Mouse (Mus musculus) embryonic facial prominence, embryonic 15.5 days (tissue): ENCODE results near the gene Kdm5c. TPM values are rescaled to one million over a fixed set of nuclear protein-coding genes. Genes with fewer than 3 reads are reported as not detected.

Source experiments
- ATAC-seq: fragments of 200-750 bp; cut with Nextera tagmentation; 2 replicates; pipeline ENCODE4 v1.8.0; 2017; ENCODE audit warnings: low read depth, moderate TSS enrichment; ENCODE audit not compliant: insufficient number of reproducible peaks, low FRiP score, low TSS enrichment
- H3K27ac ChIP-seq: fragments of 300-500 bp; sonication (generic); replicated peaks from 2 replicates; pipeline ENCODE4 v1.5.1; 2015; ENCODE audit warnings: mild to moderate bottlenecking, inconsistent platforms
- H3K27me3 ChIP-seq: fragments of 300-500 bp; sonication (generic); 2 replicates; pipeline ENCODE4 v1.6.1; 2015; ENCODE audit warnings: inconsistent platforms
- H3K36me3 ChIP-seq: fragments of 300-500 bp; sonication (generic); 2 replicates; pipeline ENCODE4 v1.6.1; 2015; ENCODE audit warnings: mild to moderate bottlenecking, inconsistent platforms
- H3K4me1 ChIP-seq: fragments of 300-500 bp; sonication (generic); 2 replicates; pipeline ENCODE4 v1.6.1; 2015; ENCODE audit warnings: inconsistent platforms
- H3K4me2 ChIP-seq: fragments of 300-500 bp; sonication (generic); replicated peaks from 2 replicates; pipeline ENCODE4 v1.6.1; 2015; ENCODE audit warnings: mild to moderate bottlenecking, inconsistent platforms
- H3K4me3 ChIP-seq: fragments of 300-500 bp; sonication (generic); replicated peaks from 2 replicates; pipeline ENCODE4 v1.5.1; 2015; ENCODE audit warnings: mild to moderate bottlenecking, inconsistent platforms
- H3K9ac ChIP-seq: fragments of 300-500 bp; sonication (generic); 2 replicates; pipeline ENCODE4 v1.6.1; 2015; ENCODE audit warnings: inconsistent platforms
- H3K9me3 ChIP-seq: fragments of 300-500 bp; sonication (generic); replicated peaks from 2 replicates; pipeline ENCODE4 v1.6.1; 2016; ENCODE audit warnings: inconsistent platforms
- WGBS: fragments of 180-500 bp; shearing (Covaris S2); methylation state at CpG from one replicate; pipeline ENCODE4 v1.1.7; 2015; 5-methylcytosine and 5-hydroxymethylcytosine counted together
- polyA plus RNA-seq: library from polyadenylated mRNA; unstranded; fragments of >200 nt; fragmentation: Nextera tagmentation; extraction: Ambion mirVana; gene quantifications from 2 replicates; pipeline ENCODE4 v1.2.1, GENCODE M21; 2015

Gene Kdm5c
- polyA plus RNA-seq, result 34.7 and 43.8 TPM in 2 replicates

GRCm38 (mm10) chrX:152232781-152233763 lies at the start of gene Kdm5c:
Gene Kdm5c (plus strand): TSS chrX:152233020.
- Histone ChIP-seq H3K4me1 (peaks cover 15% of the 10 kb centered on the region), H3K27me3 (no peaks in the 10 kb centered on the region), H3K9me3 (no peaks in the 10 kb centered on the region), H3K9ac (peak within 1 kb of the TSS; percentile 91), H3K4me3 (peak within 1 kb of the TSS; percentile 87), H3K27ac (peak within 1 kb of the TSS; percentile 80), H3K4me2 (peak within 1 kb of the TSS; percentile 56), H3K36me3 (peaks cover 6% of the 10 kb centered on the region; the same call in 1 of the 2 replicates)
- ATAC-seq, result peak; percentile 98
- under 1% methylated on average over 69 of the region's 69 CpGs for WGBS

GRCm38 (mm10) chrX:152187151-152187550 lies 45.7 kb upstream of the Kdm5c start:
- Histone ChIP-seq H3K4me3 (no peak overlapping the region), H3K36me3 (no peaks in the 10 kb centered on the region), H3K4me1 (no peaks in the 10 kb centered on the region), H3K9me3 (no peaks in the 10 kb centered on the region), H3K9ac (no peak overlapping the region), H3K27ac (no peak overlapping the region), H3K27me3 (peaks cover 11% of the 10 kb centered on the region), H3K4me2 (no peak overlapping the region)
- ATAC-seq, result no peak

- no peaks in the 10 kb centered on the region for H3K9me3 ChIP-seq
- no peak overlapping the region for H3K27ac ChIP-seq
- H3K4me2 ChIP-seq, result no peak overlapping the region
- ATAC-seq, result no peak
- H3K9ac ChIP-seq, result no peak overlapping the region
- no peaks in the 10 kb centered on the region for H3K36me3 ChIP-seq
- no peaks in the 10 kb centered on the region for H3K4me1 ChIP-seq
- 73% methylated on average over 1 of the region's 1 CpGs for WGBS
- peaks cover 26% of the 10 kb centered on the region for H3K27me3 ChIP-seq
- no peak overlapping the region for H3K4me3 ChIP-seq
Observed at GRCm38 (mm10) chrX:152191266-152191665, 41.6 kb upstream of the Kdm5c start.

- no peaks in the 10 kb centered on the region for H3K9me3 ChIP-seq
- H3K4me2 ChIP-seq, result no peak overlapping the region
- H3K36me3 ChIP-seq, result no peaks in the 10 kb centered on the region
- H3K4me3 ChIP-seq, result no peak overlapping the region
- 64% methylated on average over 1 of the region's 1 CpGs for WGBS
- H3K9ac ChIP-seq, result no peak overlapping the region
- H3K27me3 ChIP-seq, result peaks cover 43% of the 10 kb centered on the region
- H3K27ac ChIP-seq, result no peak overlapping the region
- H3K4me1 ChIP-seq, result 0 out of 2 replicates have a peak, but pooled peaks cover 4% of the 10 kb centered on the region
- no peak for ATAC-seq
Observed at GRCm38 (mm10) chrX:152197814-152198648, 34.8 kb upstream of the Kdm5c start.

- Histone ChIP-seq H3K4me3 (no peak overlapping the region), H3K9me3 (no peaks in the 10 kb centered on the region), H3K4me2 (no peak overlapping the region), H3K27me3 (peaks cover 50% of the 10 kb centered on the region), H3K27ac (no peak overlapping the region), H3K36me3 (no peaks in the 10 kb centered on the region), H3K4me1 (0 out of 2 replicates have a peak, but pooled peaks cover 4% of the 10 kb centered on the region), H3K9ac (no peak overlapping the region)
- no peak for ATAC-seq
- WGBS, result 21% methylated on average over 4 of the region's 4 CpGs
Observed at GRCm38 (mm10) chrX:152201737-152202421, 30.9 kb upstream of the Kdm5c start.

GRCm38 (mm10) chrX:152202422-152203103 lies 30.3 kb upstream of the Kdm5c start:
- Histone ChIP-seq H3K4me3 (no peak overlapping the region), H3K36me3 (no peaks in the 10 kb centered on the region), H3K9ac (no peak overlapping the region), H3K4me2 (no peak overlapping the region), H3K4me1 (0 out of 2 replicates have a peak, but pooled peaks cover 4% of the 10 kb centered on the region), H3K9me3 (no peaks in the 10 kb centered on the region), H3K27me3 (peaks cover 44% of the 10 kb centered on the region), H3K27ac (no peak overlapping the region)
- 43% methylated on average over 8 of the region's 8 CpGs for WGBS
- ATAC-seq, result no peak

- Histone ChIP-seq H3K9me3 (no peaks in the 10 kb centered on the region), H3K36me3 (no peaks in the 10 kb centered on the region), H3K9ac (no peak overlapping the region), H3K4me2 (no peak overlapping the region), H3K27ac (no peak overlapping the region), H3K4me1 (0 out of 2 replicates have a peak, but pooled peaks cover 4% of the 10 kb centered on the region), H3K27me3 (peaks cover 42% of the 10 kb centered on the region), H3K4me3 (no peak overlapping the region)
- 55% methylated on average over 4 of the region's 4 CpGs for WGBS
- no peak for ATAC-seq
Observed at GRCm38 (mm10) chrX:152203247-152203646, 29.6 kb upstream of the Kdm5c start.

- peaks cover 50% of the 10 kb centered on the region for H3K27me3 ChIP-seq
- no peak overlapping the region for H3K4me3 ChIP-seq
- H3K27ac ChIP-seq, result no peak overlapping the region
- 94% methylated on average over 1 of the region's 1 CpGs for WGBS
- H3K4me1 ChIP-seq, result 0 out of 2 replicates have a peak, but pooled peaks cover 4% of the 10 kb centered on the region
- H3K9ac ChIP-seq, result no peak overlapping the region
- no peaks in the 10 kb centered on the region for H3K36me3 ChIP-seq
- ATAC-seq, result no peak
- no peak overlapping the region for H3K4me2 ChIP-seq
- no peaks in the 10 kb centered on the region for H3K9me3 ChIP-seq
Observed at GRCm38 (mm10) chrX:152205486-152205885, 27.3 kb upstream of the Kdm5c start.

- Histone ChIP-seq H3K27me3 (peaks cover 24% of the 10 kb centered on the region), H3K4me2 (no peak overlapping the region), H3K4me3 (no peak overlapping the region), H3K9me3 (no peaks in the 10 kb centered on the region), H3K9ac (no peak overlapping the region), H3K27ac (no peak overlapping the region), H3K36me3 (no peaks in the 10 kb centered on the region), H3K4me1 (no peaks in the 10 kb centered on the region)
- 94% methylated on average over 1 of the region's 1 CpGs for WGBS
- no peak for ATAC-seq
Observed at GRCm38 (mm10) chrX:152214703-152215102, 18.1 kb upstream of the Kdm5c start.

- H3K36me3 ChIP-seq, result 0 out of 2 replicates have a peak, but pooled peaks cover 3% of the 10 kb centered on the region
- no peak overlapping the region for H3K4me2 ChIP-seq
- no peak for ATAC-seq
- H3K27me3 ChIP-seq, result peaks cover 22% of the 10 kb centered on the region
- WGBS, result 93% methylated on average over 2 of the region's 2 CpGs
- no peak overlapping the region for H3K27ac ChIP-seq
- no peaks in the 10 kb centered on the region for H3K4me1 ChIP-seq
- no peak overlapping the region for H3K4me3 ChIP-seq
- H3K9me3 ChIP-seq, result no peaks in the 10 kb centered on the region
- H3K9ac ChIP-seq, result no peak overlapping the region
Observed at GRCm38 (mm10) chrX:152218529-152218928, 14.3 kb upstream of the Kdm5c start.
